Mouse (Mus musculus) bone marrow, adult 2 months (tissue): ENCODE data around the gene Snhg11.

Experiments used
- CTCF ChIP-seq: fragments of 200-500 bp; IDR thresholded peaks from 2 replicates; pipeline ENCODE4 v1.5.1; 2011; ENCODE audit warnings: low read length, control low read depth; ENCODE audit not compliant: control insufficient read depth, insufficient read depth
- POLR2A ChIP-seq: fragments of 200-500 bp; IDR thresholded peaks from 2 replicates; pipeline ENCODE4 v1.6.1; 2011; ENCODE audit warnings: low read depth, mild to moderate bottlenecking, control low read depth, low read length, borderline replicate concordance; ENCODE audit not compliant: control insufficient read depth

DNA sequence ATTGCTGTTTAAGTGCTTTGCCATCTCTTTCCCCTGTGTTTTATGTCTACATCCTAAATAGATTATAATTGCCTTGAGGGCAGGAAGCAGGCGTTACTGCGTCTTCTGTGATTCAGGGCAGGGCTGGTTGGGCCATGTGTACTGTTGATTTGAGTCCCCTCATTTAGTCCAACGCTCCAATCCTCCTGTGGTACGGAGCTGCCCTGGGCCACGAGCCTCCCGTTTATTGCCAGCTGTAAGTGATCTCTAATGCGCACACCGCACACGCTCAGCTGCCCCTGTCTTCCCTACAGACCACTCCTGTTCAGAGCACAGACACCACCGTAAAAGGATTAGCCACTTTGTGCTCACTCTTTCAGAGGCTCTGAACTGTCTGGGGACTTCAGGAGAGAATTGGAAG lies 37.7 kb upstream of the Snhg11 start:
- TF ChIP-seq POLR2A (no peak), CTCF (no peak)
